Mouse (Mus musculus) small intestine, adult 2 months (tissue): ENCODE data around the gene BC029722. TPM values are rescaled to one million over a fixed set of nuclear protein-coding genes. Genes with fewer than 3 reads are reported as not detected.

Experiments used
- H3K27ac ChIP-seq: fragments of 200-500 bp; 2 replicates; pipeline ENCODE4 v1.5.1; 2012; ENCODE audit warnings: low read depth, low read length, control low read depth, inconsistent platforms; ENCODE audit not compliant: insufficient read depth
- H3K27me3 ChIP-seq: fragments of 200-500 bp; 2 replicates; pipeline ENCODE4 v1.6.1; 2012; ENCODE audit warnings: mild to moderate bottlenecking, moderate library complexity, low read length, inconsistent platforms; ENCODE audit not compliant: control insufficient read depth, insufficient read depth
- H3K36me3 ChIP-seq: fragments of 200-500 bp; 2 replicates; pipeline ENCODE4 v1.6.1; 2012; ENCODE audit warnings: mild to moderate bottlenecking, low read length, control low read depth, inconsistent platforms; ENCODE audit not compliant: control insufficient read depth, insufficient read depth
- H3K4me1 ChIP-seq: fragments of 200-500 bp; 2 replicates; pipeline ENCODE4 v1.6.1; 2012; ENCODE audit warnings: low read length, inconsistent platforms, mixed read lengths; ENCODE audit not compliant: control insufficient read depth, insufficient read depth, insufficient read length
- H3K4me3 ChIP-seq: fragments of 200-500 bp; 2 replicates; pipeline ENCODE4 v1.5.1; 2012; ENCODE audit warnings: low read depth, mild to moderate bottlenecking, control low read depth, inconsistent platforms, low read length, moderate library complexity
- CTCF ChIP-seq: fragments of 200-500 bp; IDR thresholded peaks from 2 replicates; pipeline ENCODE4 v1.5.1; 2012; ENCODE audit warnings: low read depth, mild to moderate bottlenecking, control low read depth, inconsistent platforms, low read length, moderate library complexity, mixed read lengths; ENCODE audit not compliant: insufficient replicate concordance, insufficient read length; ENCODE audit errors: extremely low read depth
- POLR2A ChIP-seq: fragments of 200-500 bp; IDR thresholded peaks from 2 replicates; pipeline ENCODE4 v1.6.1; 2012; ENCODE audit warnings: low read depth, mild to moderate bottlenecking, control low read depth, inconsistent platforms, low read length, moderate library complexity
- WGBS: fragments of 180-500 bp; shearing (Covaris S2); methylation state at CpG from one replicate; pipeline ENCODE4 v1.1.7; 2018; 5-methylcytosine and 5-hydroxymethylcytosine counted together
- polyA plus RNA-seq: library from polyadenylated mRNA; depleted of rRNA; stranded (reverse); fragments of >200 nt; gene quantifications from 2 replicates; pipeline ENCODE4 v1.2.3, GENCODE M21; 2012; rRNA removed

Gene BC029722
- polyA plus RNA-seq, 1 experiment = 38.3 TPM

- Histone ChIP-seq H3K36me3 (no peaks in the 10 kb centered on the region), H3K27ac (no peak overlapping the region), H3K4me1 (peaks cover 3% of the 10 kb centered on the region), H3K4me3 (no peak overlapping the region), H3K27me3 (peaks cover 30% of the 10 kb centered on the region)
- WGBS = 61% methylated on average over 6 of the region's 6 CpGs
- TF ChIP-seq POLR2A (no peak), CTCF (no peak)
These were observed 41.2 kb downstream of the BC029722 start for GRCm38 (mm10) chr2:155778004-155778403.

- peaks cover 33% of the 10 kb centered on the region for H3K27me3 ChIP-seq
- 74% methylated on average over 4 of the region's 4 CpGs for WGBS
- H3K36me3 ChIP-seq = no peaks in the 10 kb centered on the region
- no peak overlapping the region for H3K4me3 ChIP-seq
- no peak overlapping the region for H3K27ac ChIP-seq
- TF ChIP-seq CTCF (no peak), POLR2A (no peak)
- H3K4me1 ChIP-seq = peaks cover 3% of the 10 kb centered on the region
These were observed 41.6 kb downstream of the BC029722 start for GRCm38 (mm10) chr2:155777688-155777985.

GRCm38 (mm10) chr2:155776824-155777687 is 42.2 kb downstream of the BC029722 start:
- H3K27me3 ChIP-seq = peaks cover 33% of the 10 kb centered on the region

GRCm38 (mm10) chr2:155775685-155776263 is 43.5 kb downstream of the BC029722 start:
- H3K36me3 ChIP-seq = no peaks in the 10 kb centered on the region
- peaks cover 3% of the 10 kb centered on the region for H3K4me1 ChIP-seq
- no peak overlapping the region for H3K27ac ChIP-seq
- H3K4me3 ChIP-seq = peak overlapping the region; percentile 45
- H3K27me3 ChIP-seq = peaks cover 33% of the 10 kb centered on the region
- TF ChIP-seq POLR2A = no peak
- TF ChIP-seq CTCF = no peak
- 6% methylated on average over 44 of the region's 44 CpGs for WGBS

More at GRCm38 (mm10) chr2:155776824-155777687, 42.2 kb downstream of the BC029722 start:
- no peaks in the 10 kb centered on the region for H3K36me3 ChIP-seq
- H3K27ac ChIP-seq = no peak overlapping the region
- 50% methylated on average over 10 of the region's 10 CpGs for WGBS
- no peak overlapping the region for H3K4me3 ChIP-seq
- no peak for TF ChIP-seq CTCF
- TF ChIP-seq POLR2A = no peak
- H3K4me1 ChIP-seq = peaks cover 3% of the 10 kb centered on the region

GRCm38 (mm10) chr2:155774927-155775684 is 44.1 kb downstream of the BC029722 start, which contains the start of gene Mmp24:
TSS of gene Mmp24 (plus strand) at chr2:155775342.
- H3K27ac ChIP-seq = no peak within 1 kb of the TSS
- H3K27me3 ChIP-seq = peaks cover 33% of the 10 kb centered on the region
- no peaks in the 10 kb centered on the region for H3K36me3 ChIP-seq
- H3K4me1 ChIP-seq = peaks cover 3% of the 10 kb centered on the region
- WGBS = 21% methylated on average over 100 of the region's 100 CpGs
- H3K4me3 ChIP-seq = peak within 1 kb of the TSS; percentile 45
- TF ChIP-seq POLR2A (no peak), CTCF (no peak)

GRCm38 (mm10) chr2:155774261-155774926 is 44.8 kb downstream of the BC029722 start:
- peaks cover 3% of the 10 kb centered on the region for H3K4me1 ChIP-seq
- H3K27me3 ChIP-seq = peaks cover 33% of the 10 kb centered on the region
- no peak overlapping the region for H3K4me3 ChIP-seq
- no peak overlapping the region for H3K27ac ChIP-seq
- no peaks in the 10 kb centered on the region for H3K36me3 ChIP-seq
- TF ChIP-seq CTCF (no peak), POLR2A (no peak)
- 46% methylated on average over 11 of the region's 11 CpGs for WGBS

GRCm38 (mm10) chr2:155773664-155774063 is 45.6 kb downstream of the BC029722 start:
- H3K4me1 ChIP-seq = peaks cover 3% of the 10 kb centered on the region
- no peak overlapping the region for H3K4me3 ChIP-seq
- H3K27me3 ChIP-seq = peaks cover 33% of the 10 kb centered on the region
- no peak overlapping the region for H3K27ac ChIP-seq
- 50% methylated on average over 4 of the region's 4 CpGs for WGBS
- H3K36me3 ChIP-seq = no peaks in the 10 kb centered on the region
- TF ChIP-seq POLR2A (no peak), CTCF (no peak)

Other genes with a start within 250 kb of the BC029722 start
- 73.0 and 85.3 TPM in 2 replicates for gene Gss, start 226.6 kb downstream of the BC029722 start, polyA plus RNA-seq
- gene Myh7b, start 208.2 kb downstream of the BC029722 start, polyA plus RNA-seq = 0.47 and 0.51 TPM in 2 replicates
- gene Trpc4ap, start 127.0 kb downstream of the BC029722 start, polyA plus RNA-seq = 66.5 and 133 TPM in 2 replicates
- 60.3 and 96.4 TPM in 2 replicates for gene Edem2, start 90.0 kb downstream of the BC029722 start, polyA plus RNA-seq
- gene Gm17581, start 83.6 kb downstream of the BC029722 start, polyA plus RNA-seq = not detected in 2 replicates
- gene Procr, start 68.3 kb downstream of the BC029722 start, polyA plus RNA-seq = 4.8 and 6.8 TPM in 2 replicates
- gene Mmp24, start 44.1 kb downstream of the BC029722 start, polyA plus RNA-seq = 0.22 and 2.4 TPM in 2 replicates
- gene Eif6, start 7.5 kb upstream of the BC029722 start, polyA plus RNA-seq = 231 and 467 TPM in 2 replicates
- 0.34 and 0.89 TPM in 2 replicates for gene Fam83c, start 15.4 kb upstream of the BC029722 start, polyA plus RNA-seq
- gene Uqcc1, start 110.9 kb upstream of the BC029722 start, polyA plus RNA-seq = 9.0 and 9.6 TPM in 2 replicates
- gene Gm15557, start 121.3 kb upstream of the BC029722 start, polyA plus RNA-seq = not detected in 2 replicates
- gene Gdf5, start 125.9 kb upstream of the BC029722 start, polyA plus RNA-seq = not detected in 2 replicates
- gene Cep250, start 137.0 kb upstream of the BC029722 start, polyA plus RNA-seq = 4.1 and 8.7 TPM in 2 replicates
- 0.38 and 0.87 TPM in 2 replicates for gene 6430550D23Rik, start 188.6 kb upstream of the BC029722 start, polyA plus RNA-seq
- gene Ergic3, start 188.6 kb upstream of the BC029722 start, polyA plus RNA-seq = 221 and 444 TPM in 2 replicates
- gene Fer1l4, start 233.5 kb upstream of the BC029722 start, polyA plus RNA-seq = 0.14 and 11.5 TPM in 2 replicates
- 0.30 and 0.49 TPM in 2 replicates for gene Spag4, start 245.7 kb upstream of the BC029722 start, polyA plus RNA-seq